Mouse (Mus musculus): Measurements from ENCODE around the gene Dip2b.
"Not testable (repeated sequence)": the region's sequence is repeated elsewhere in the genome, so short reads cannot be mapped to it uniquely, and the experiment has no call there.

Dip2b gene

DNA sequence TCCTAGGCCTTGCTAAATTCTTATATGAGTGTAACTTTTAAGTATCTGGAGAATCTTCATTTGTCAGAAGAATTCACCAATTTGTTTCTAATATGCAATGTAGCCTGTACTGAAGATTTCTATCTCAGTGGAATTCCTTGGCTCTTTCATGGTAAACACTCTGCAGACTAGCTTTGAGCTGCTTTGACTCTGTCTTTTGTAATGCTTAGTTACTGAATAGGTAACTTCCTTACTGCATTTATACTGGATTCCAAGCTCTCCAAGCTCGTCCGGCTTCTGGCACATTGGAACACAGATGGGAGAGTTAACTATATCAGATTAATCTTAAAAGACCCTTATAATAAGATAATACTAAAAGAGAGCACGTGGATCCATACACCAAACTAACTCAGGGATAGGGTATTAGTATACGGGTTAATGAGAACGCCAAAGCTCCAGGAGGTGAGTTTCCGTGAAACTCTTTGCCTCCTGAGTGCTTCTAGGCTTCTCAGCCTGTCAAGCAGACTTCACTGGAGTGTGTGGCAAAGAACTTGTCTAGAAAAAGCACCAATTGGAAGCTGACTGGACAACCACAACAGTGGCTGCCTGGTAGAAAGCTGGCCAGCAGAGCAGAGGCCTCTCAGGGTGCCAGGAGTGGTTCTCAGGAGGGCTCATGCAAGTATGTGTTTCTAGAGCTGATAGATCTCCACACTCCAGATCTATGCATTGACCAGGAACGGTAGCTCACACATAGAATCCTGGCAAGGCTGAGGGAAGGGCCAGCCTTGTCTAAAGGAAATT is 220.4 kb downstream of the Dip2b start:
- no peak for DNase-seq (ENCODE audit: low read depth, low spot score)

DNA sequence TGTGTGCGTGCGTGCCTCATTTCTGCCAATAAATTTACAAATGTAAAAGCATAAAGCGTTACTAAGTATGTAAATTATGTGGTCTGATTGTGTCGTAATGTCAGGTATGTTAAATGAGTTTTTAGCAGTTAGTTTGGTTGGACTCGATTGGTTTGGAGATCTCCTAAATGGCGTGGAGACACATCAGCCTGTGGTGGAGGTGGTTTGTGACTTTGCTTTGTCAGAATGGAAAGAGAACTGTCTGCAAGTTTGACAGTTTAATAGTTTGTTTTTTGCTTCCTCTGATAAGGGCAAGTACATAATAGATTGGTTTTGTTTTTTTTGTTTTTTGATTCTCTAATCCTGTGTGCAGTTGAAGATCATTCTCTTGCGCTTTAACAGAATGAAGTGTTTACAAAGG is 221.9 kb downstream of the Dip2b start:
- DNase-seq (ENCODE audit: low read depth, low spot score) = not testable (repeated sequence)

DNA sequence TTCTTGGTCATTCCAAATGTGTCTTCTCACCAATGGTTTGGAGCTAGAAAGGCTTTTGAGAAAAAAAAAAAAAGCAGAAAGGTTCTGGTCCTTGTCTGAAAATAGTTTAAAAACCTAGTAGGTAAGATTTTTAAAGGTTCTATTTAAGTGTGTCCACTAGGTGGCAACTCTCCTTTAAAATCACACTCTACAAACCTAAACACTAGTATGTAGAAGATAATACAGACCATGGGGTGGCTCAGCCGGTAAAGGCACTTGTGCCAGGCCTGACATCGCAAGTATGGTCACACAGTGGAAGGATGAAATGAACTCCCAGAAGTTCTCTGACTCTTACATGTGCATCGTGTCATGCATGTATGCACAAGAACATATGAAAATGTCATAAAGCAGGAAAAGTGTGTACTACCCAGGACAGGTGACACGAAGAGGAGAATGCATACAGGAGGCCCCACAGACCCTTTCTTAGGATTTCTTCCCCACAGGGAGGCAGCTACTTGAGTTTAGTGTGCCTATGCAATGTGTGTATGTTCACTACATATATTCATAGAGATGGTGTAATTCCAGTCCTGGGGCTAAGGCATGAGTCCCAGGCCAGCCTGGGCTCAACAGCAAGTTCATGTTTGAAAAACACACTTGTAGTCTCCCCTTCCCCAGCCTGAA is 224.9 kb downstream of the Dip2b start:
- peak; percentile 64 for DNase-seq (ENCODE audit: low read depth, low spot score)

DNA sequence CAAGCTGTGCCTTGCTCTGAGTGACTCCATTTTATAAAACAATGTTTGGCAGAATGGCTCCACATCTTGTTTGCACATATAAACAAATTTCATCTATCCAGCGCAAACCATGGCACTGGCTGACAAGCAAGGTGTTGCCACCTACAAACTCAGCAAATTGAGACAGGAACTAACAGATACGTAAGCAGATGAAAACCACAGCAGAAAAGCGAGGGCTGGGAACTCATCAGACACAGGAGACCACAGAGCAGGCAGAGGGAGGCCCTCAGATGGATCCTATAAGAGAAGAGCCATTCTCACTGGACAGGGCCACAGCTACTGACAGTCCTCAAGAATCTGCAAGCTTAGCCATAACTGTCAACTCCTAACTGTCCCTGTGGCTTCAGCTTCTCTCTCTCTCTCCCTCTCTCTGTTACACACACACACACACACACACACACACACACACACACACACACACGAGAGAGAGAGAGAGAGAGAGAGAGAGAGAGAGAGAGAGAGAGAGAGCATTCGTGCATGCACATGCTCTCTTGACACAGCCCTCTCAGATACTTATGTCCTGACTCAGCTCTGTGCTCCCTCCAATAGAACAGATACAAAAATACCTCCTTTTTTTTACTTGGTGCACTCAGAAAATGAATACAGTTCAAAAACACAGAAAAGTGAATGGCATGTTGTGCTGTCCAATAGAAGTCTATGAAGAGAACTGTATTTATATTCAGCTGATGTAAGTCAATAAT is 227.3 kb downstream of the Dip2b start:
- peak; percentile 60 for DNase-seq (ENCODE audit: low read depth, low spot score)

DNA sequence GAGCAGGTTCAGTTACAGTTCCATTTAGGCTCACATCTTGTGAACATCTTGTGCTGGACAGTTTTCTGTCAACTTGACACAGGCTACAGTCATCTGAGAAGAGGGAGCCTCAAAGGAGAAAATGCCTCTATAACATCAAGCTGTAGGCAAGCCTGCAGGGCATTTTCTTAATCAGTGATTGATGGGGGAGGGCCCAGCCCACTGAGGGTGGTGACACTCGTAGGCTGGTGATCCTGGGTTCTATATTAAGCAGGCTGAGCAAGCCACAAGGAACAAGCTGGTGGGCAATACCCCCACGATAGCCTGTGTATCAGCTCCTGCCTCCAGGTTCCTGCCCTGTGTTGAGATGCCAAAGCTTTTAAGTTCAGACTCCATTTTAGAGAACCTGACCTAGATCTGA is 230.5 kb downstream of the Dip2b start:
- no peak for DNase-seq (ENCODE audit: low read depth, low spot score)

Measured in 3T3-L1 (cell line).